Comparison of ENCODE assay signal across 12 mouse cellular contexts in genomic region chr6:24632061-24632460, GRCm38 (mm10). TPM values are rescaled to one million over a fixed set of nuclear protein-coding genes. Genes with fewer than 3 reads are reported as not detected.
A peak's percentile ranks its signal among the peaks of the same experiment; 100 is the strongest.
DNase-seq lines count a peak whose midpoint lies in the region; ATAC-seq and TF ChIP-seq lines count a peak whose summit lies in the region.
"Had no signal": no experiment of that assay in that cellular context is flagged by ENCODE, and none has a peak within 500 bp of the region (broad histone marks: within the 10 kb centered on the region; RNA-seq: fewer than 3 reads in every experiment).

No protein-coding gene starts in this region.

- peaks cover 1% of the 10 kb centered on the region; the same call in 1 of the 2 replicates for H3K36me3 ChIP-seq in kidney, adult 2 months (ENCODE audit: control insufficient read depth, insufficient read depth, low read length)
- H3K36me3 ChIP-seq in intestine, embryonic 16.5 days (ENCODE audit: control insufficient read depth, insufficient read depth, low read length) = no peaks in the 10 kb centered on the region

- H3K4me2 ChIP-seq in intestine, embryonic 16.5 days (ENCODE audit: low read depth, low read length) = no peak overlapping the region
- H3K4me2 ChIP-seq: forebrain, embryonic 13.5 days had no signal

- H3K9me3 ChIP-seq in intestine, embryonic 16.5 days (ENCODE audit: control insufficient read depth, low read length) = no peaks in the 10 kb centered on the region
- H3K9me3 ChIP-seq: forebrain, embryonic 13.5 days; hindbrain, embryonic 10.5 days had no signal

- H3K4me1 ChIP-seq in cerebellum, adult 2 months (ENCODE audit: control insufficient read depth, insufficient read depth, low read length) = peaks cover 6% of the 10 kb centered on the region; the same call in 1 of the 2 replicates
- no peaks in the 10 kb centered on the region for H3K4me1 ChIP-seq in kidney, adult 2 months (ENCODE audit: control insufficient read depth, insufficient read depth, low read length)
- H3K4me1 ChIP-seq in intestine, embryonic 16.5 days (ENCODE audit: control insufficient read depth, insufficient read depth, low read length) = 0 out of 2 replicates have a peak, but pooled peaks cover 3% of the 10 kb centered on the region
- H3K4me1 ChIP-seq: forebrain, embryonic 13.5 days; hindbrain, embryonic 10.5 days had no signal

- TF ChIP-seq CTCF in cerebellum, adult 2 months (IDR thresholded peaks at IDR 0.05; ENCODE audit: borderline replicate concordance, insufficient read depth, low read depth, low read length) = no peak
- TF ChIP-seq CTCF in kidney, adult 2 months (conservative IDR thresholded peaks at IDR 0.05; ENCODE audit: insufficient read depth, insufficient read length, low read depth, low read length) = no peak

- no peak for TF ChIP-seq POLR2A in cerebellum, adult 2 months (IDR thresholded peaks at IDR 0.05; ENCODE audit: borderline replicate concordance, insufficient read depth, low read length)
- TF ChIP-seq POLR2A in kidney, adult 2 months (IDR thresholded peaks at IDR 0.05; ENCODE audit: low read depth, low read length) = no peak

- H3K9ac ChIP-seq in intestine, embryonic 16.5 days (ENCODE audit: low read depth, low read length) = no peak overlapping the region
- H3K9ac ChIP-seq: forebrain, embryonic 13.5 days had no signal

- no peaks in the 10 kb centered on the region for H3K27me3 ChIP-seq in cerebellum, adult 2 months (ENCODE audit: control insufficient read depth, insufficient read depth, low read length)
- no peaks in the 10 kb centered on the region for H3K27me3 ChIP-seq in kidney, adult 2 months (replicated peaks; ENCODE audit: control insufficient read depth, insufficient read depth, low read length)
- H3K27me3 ChIP-seq in intestine, embryonic 16.5 days (replicated peaks; ENCODE audit: control insufficient read depth, insufficient read depth, low read length) = no peaks in the 10 kb centered on the region
- H3K27me3 ChIP-seq: forebrain, embryonic 13.5 days had no signal

- ATAC-seq in intestine, embryonic 16.5 days = peak; percentile 89
- ATAC-seq: forebrain, embryonic 13.5 days had no signal

- DNase-seq in cerebellum, adult 2 months = peak in 1 of 2 experiments; percentile 17
- no peak for DNase-seq in cerebellum, adult 18-20 months
- peak; percentile 42 for DNase-seq in kidney, adult 2 months
- no peak for DNase-seq in kidney, adult 9 months
- DNase-seq in MN1 (ENCODE audit: low spot score) = peak; percentile 18
- no peak for DNase-seq in testis, postnatal 14 days (ENCODE audit: low spot score)
- no peak for DNase-seq in gastrocnemius, postnatal 10 days
- DNase-seq: left cerebral cortex, postnatal 4 days; lung, postnatal 36 days had no signal

- peak overlapping the region; percentile 61; the same call in 1 of the 2 replicates for H3K27ac ChIP-seq in cerebellum, adult 2 months (ENCODE audit: insufficient read depth, low read length)
- no peak overlapping the region for H3K27ac ChIP-seq in kidney, adult 2 months (ENCODE audit: insufficient read depth, low read depth, low read length)
- H3K27ac ChIP-seq in intestine, embryonic 16.5 days (ENCODE audit: low read length) = no peak overlapping the region
- H3K27ac ChIP-seq: forebrain, embryonic 13.5 days; hindbrain, embryonic 10.5 days had no signal

- H3K4me3 ChIP-seq in cerebellum, adult 2 months (replicated peaks; ENCODE audit: insufficient read depth, low read depth, low read length) = no peak overlapping the region
- no peak overlapping the region for H3K4me3 ChIP-seq in kidney, adult 2 months (ENCODE audit: insufficient read depth, low read depth, low read length)
- no peak overlapping the region for H3K4me3 ChIP-seq in intestine, embryonic 16.5 days (ENCODE audit: low read length)
- H3K4me3 ChIP-seq: forebrain, embryonic 13.5 days; hindbrain, embryonic 10.5 days had no signal

- WGBS in cerebellum, adult 2 months = 38% methylated on average over 4 of the region's 4 CpGs
- WGBS in kidney, adult 2 months = 50% methylated on average over 4 of the region's 4 CpGs
- 54% methylated on average over 4 of the region's 4 CpGs for WGBS in intestine, embryonic 16.5 days

RNA-seq across cellular contexts. Expression of gene Wasl, which starts 32.7 kb away (rescaled TPM):
- polyA plus RNA-seq in cerebellum, adult 2 months (2012; rRNA removed) = 46.8 and 48.7 TPM in 2 replicates
- polyA plus RNA-seq in kidney, adult 2 months (2012; rRNA removed) = 39.3 and 73.3 TPM in 2 replicates
- polyA plus RNA-seq in intestine, embryonic 16.5 days (2015; fragmentation: Nextera tagmentation; extraction: Ambion mirVana) = 76.6 and 85.0 TPM in 2 replicates
- 10 to 100 TPM; 19.0 to 26.3 TPM for total RNA-seq in gastrocnemius, postnatal 10 days (2021)

RNA-seq across cellular contexts. Expression of gene Lmod2, which starts 34.5 kb away (rescaled TPM):
- 0.05 and 0.06 TPM in 2 replicates for polyA plus RNA-seq in cerebellum, adult 2 months (2012; rRNA removed)
- 1.1 TPM in 1 of 2 replicates, not detected in the other for polyA plus RNA-seq in kidney, adult 2 months (2012; rRNA removed)
- 0.09 TPM in 1 of 2 replicates, not detected in the other for polyA plus RNA-seq in intestine, embryonic 16.5 days (2015; fragmentation: Nextera tagmentation; extraction: Ambion mirVana)
- 100 to 1,000 TPM; 126 TPM for total RNA-seq in gastrocnemius, postnatal 10 days (2021)
- total RNA-seq: left cerebral cortex, postnatal 4 days had no signal
- polyA plus RNA-seq: forebrain, embryonic 13.5 days; hindbrain, embryonic 10.5 days had no signal

Comparison
In these comparisons a context has a peak if more than half of its experiments do, and no peak if none do; other contexts are left out.
1. DNase-seq: peak in kidney, adult 2 months (single experiment) and MN1 (single experiment); none in cerebellum, adult 18-20 months (0 of 2), kidney, adult 9 months (single experiment), testis, postnatal 14 days (single experiment) and gastrocnemius, postnatal 10 days (single experiment).